Mouse (Mus musculus) forebrain, embryonic 15.5 days (tissue): ENCODE measurements around the gene Ric1. TPM values are rescaled to one million over a fixed set of nuclear protein-coding genes. Genes with fewer than 3 reads are reported as not detected.

Experiments used
- ATAC-seq: fragments of 200-750 bp; cut with Nextera tagmentation; replicated peaks from 2 replicates; pipeline ENCODE4 v1.8.0; 2017; ENCODE audit warnings: mild to moderate bottlenecking, moderate TSS enrichment, moderate library complexity
- H3K27ac ChIP-seq: fragments of 300-500 bp; sonication (generic); replicated peaks from 2 replicates; pipeline ENCODE4 v1.5.1; 2015; ENCODE audit warnings: mild to moderate bottlenecking, inconsistent platforms
- H3K27me3 ChIP-seq: fragments of 300-500 bp; sonication (generic); 2 replicates; pipeline ENCODE4 v1.6.1; 2015; ENCODE audit warnings: inconsistent platforms
- H3K36me3 ChIP-seq: fragments of 300-500 bp; sonication (generic); 2 replicates; pipeline ENCODE4 v1.6.1; 2015; ENCODE audit warnings: mild to moderate bottlenecking, inconsistent platforms
- H3K4me1 ChIP-seq: fragments of 300-500 bp; sonication (generic); 2 replicates; pipeline ENCODE4 v1.6.1; 2015; ENCODE audit warnings: inconsistent platforms
- H3K4me2 ChIP-seq: fragments of 300-500 bp; sonication (generic); replicated peaks from 2 replicates; pipeline ENCODE4 v1.6.1; 2015; ENCODE audit warnings: mild to moderate bottlenecking, inconsistent platforms
- H3K4me3 ChIP-seq: fragments of 300-500 bp; sonication (generic); 2 replicates; pipeline ENCODE4 v1.5.1; 2015; ENCODE audit warnings: mild to moderate bottlenecking, inconsistent platforms
- H3K9ac ChIP-seq: fragments of 300-500 bp; sonication (generic); replicated peaks from 2 replicates; pipeline ENCODE4 v1.6.1; 2015; ENCODE audit warnings: mild to moderate bottlenecking, inconsistent platforms
- H3K9me3 ChIP-seq: fragments of 300-500 bp; sonication (generic); 2 replicates; pipeline ENCODE4 v1.6.1; 2016; ENCODE audit warnings: inconsistent platforms
- WGBS: fragments of 180-500 bp; shearing (Covaris S2); methylation state at CpG from one replicate; pipeline ENCODE4 v1.1.7; 2015; ENCODE audit warnings: mixed read lengths; 5-methylcytosine and 5-hydroxymethylcytosine counted together
- polyA plus RNA-seq: library from polyadenylated mRNA; unstranded; fragments of >200 nt; fragmentation: Nextera tagmentation; extraction: Ambion mirVana; gene quantifications from 2 replicates; pipeline ENCODE4 v1.2.1, GENCODE M21; 2015

Ric1 gene
- polyA plus RNA-seq, 1 experiment from 2014 or later, result 13.2 TPM

GRCm38 (mm10) chr19:29486545-29487206, 35.4 kb upstream of the Ric1 start:
- no peak overlapping the region for H3K4me2 ChIP-seq
- WGBS, result 83% methylated on average over 7 of the region's 7 CpGs
- no peaks in the 10 kb centered on the region for H3K27me3 ChIP-seq
- no peak overlapping the region for H3K4me3 ChIP-seq
- H3K9ac ChIP-seq, result no peak overlapping the region
- H3K9me3 ChIP-seq, result no peaks in the 10 kb centered on the region
- no peak for ATAC-seq
- H3K4me1 ChIP-seq, result no peaks in the 10 kb centered on the region
- no peak overlapping the region for H3K27ac ChIP-seq
- no peaks in the 10 kb centered on the region for H3K36me3 ChIP-seq

DNA sequence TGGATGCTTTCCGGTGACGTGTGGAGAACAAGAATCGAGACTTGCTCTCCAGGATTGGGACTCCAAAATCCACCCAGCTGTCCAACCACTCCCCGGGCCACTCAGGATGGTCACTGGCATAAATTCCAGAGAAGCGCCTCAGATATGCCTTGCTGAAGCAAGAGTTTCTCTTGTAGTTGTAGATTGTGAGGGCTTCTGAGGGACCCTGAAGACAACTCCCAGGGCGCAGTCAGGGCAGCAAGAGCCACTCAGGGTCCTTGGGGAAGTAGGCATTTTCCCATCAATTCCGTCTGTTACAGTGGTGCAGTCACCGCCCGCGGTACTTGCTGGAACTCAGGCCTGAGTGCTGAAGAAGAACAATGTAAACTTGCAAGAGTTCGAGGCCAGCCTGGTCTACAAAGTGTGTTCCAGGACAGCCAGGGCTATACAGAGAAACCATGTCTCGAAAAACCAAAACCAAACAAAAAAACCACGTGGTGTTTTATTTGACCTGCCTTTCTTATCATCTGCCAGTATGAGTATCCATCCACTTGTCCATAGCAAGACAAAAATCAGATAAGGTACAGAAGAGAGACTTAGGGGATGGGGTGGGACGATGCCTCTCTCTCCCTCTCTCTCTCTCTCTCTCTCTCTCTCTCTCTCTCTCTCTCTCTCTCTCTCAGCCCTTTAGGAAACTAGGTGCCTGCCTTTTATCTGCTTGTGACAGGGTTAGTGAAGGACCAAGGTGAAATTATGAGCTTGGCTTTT, 34.6 kb upstream of the Ric1 start:
- H3K4me2 ChIP-seq, result no peak overlapping the region
- no peaks in the 10 kb centered on the region for H3K36me3 ChIP-seq
- H3K27ac ChIP-seq, result no peak overlapping the region
- no peak overlapping the region for H3K4me3 ChIP-seq
- no peak overlapping the region for H3K9ac ChIP-seq
- ATAC-seq, result no peak
- no peaks in the 10 kb centered on the region for H3K27me3 ChIP-seq
- no peaks in the 10 kb centered on the region for H3K4me1 ChIP-seq
- no peaks in the 10 kb centered on the region for H3K9me3 ChIP-seq
- WGBS, result 90% methylated on average over 14 of the region's 14 CpGs

DNA sequence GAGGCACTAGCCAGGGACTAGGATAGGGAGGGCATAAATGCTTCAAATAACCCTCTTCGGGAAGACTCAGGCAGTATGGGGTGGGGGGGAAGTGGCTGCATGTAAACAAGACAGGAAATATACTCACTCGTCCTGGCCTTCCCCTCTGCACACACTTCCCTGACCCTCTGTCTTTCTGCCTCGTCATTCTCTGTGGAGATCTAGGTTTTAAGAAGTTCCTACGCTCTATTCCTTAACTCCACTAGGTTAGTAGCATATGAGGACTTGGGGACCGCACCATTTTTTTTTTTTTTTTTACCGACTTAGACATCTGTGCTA, 34.0 kb upstream of the Ric1 start:
- no peak overlapping the region for H3K4me2 ChIP-seq
- H3K27me3 ChIP-seq, result no peaks in the 10 kb centered on the region
- no peak overlapping the region for H3K9ac ChIP-seq
- H3K9me3 ChIP-seq, result no peaks in the 10 kb centered on the region
- H3K4me1 ChIP-seq, result no peaks in the 10 kb centered on the region
- 71% methylated on average over 6 of the region's 6 CpGs for WGBS
- H3K4me3 ChIP-seq, result no peak overlapping the region
- H3K27ac ChIP-seq, result no peak overlapping the region
- no peak for ATAC-seq
- no peaks in the 10 kb centered on the region for H3K36me3 ChIP-seq

DNA sequence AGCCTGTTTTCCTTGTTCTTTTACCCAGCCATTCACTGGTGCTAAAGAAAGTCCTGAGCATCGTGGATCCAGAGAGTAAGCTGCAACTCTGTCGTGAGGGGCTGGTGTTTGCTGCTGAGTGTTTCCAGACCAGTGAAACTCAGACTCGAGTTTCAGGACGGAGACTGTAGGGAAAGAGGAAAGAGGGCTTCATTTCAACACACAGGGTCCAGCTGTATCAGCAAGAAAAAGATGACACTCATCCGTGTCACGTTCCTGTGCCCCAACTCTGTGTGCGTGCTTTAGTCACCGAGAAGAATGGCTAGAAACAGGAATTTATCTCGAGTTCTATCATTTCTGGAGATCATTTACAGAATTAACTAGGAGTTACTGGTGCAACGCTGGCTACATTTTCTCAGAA, 33.7 kb upstream of the Ric1 start:
- WGBS, result 75% methylated on average over 10 of the region's 10 CpGs
- Histone ChIP-seq H3K27ac (no peak overlapping the region), H3K36me3 (no peaks in the 10 kb centered on the region), H3K4me3 (no peak overlapping the region), H3K9me3 (no peaks in the 10 kb centered on the region), H3K27me3 (no peaks in the 10 kb centered on the region), H3K4me1 (no peaks in the 10 kb centered on the region), H3K9ac (no peak overlapping the region), H3K4me2 (no peak overlapping the region)
- no peak for ATAC-seq

DNA sequence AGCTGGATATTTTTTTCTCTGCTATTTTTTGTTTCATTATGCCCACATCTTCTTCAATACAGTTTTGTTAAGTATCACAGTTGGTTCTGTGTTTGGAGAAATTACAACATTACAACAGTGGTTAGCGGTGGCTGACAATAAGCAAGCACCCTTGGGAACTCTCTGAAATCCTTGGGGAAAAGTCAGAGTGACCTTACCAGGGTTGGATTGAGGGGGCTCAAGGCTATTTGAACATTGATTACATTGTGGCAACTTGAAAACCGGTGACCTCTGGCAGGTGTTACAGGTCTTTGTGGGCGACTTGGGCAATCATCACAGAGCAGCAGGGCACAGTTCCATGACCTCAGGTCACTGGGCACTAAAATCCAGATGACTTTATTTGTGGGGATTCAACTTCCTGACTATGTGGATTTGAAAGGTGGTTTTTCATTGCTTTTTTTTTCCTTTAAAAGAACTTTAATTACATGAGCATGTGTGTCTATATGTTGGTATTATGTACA, 32.2 kb upstream of the Ric1 start:
- H3K9ac ChIP-seq, result no peak overlapping the region
- no peaks in the 10 kb centered on the region for H3K27me3 ChIP-seq
- H3K4me3 ChIP-seq, result no peak overlapping the region
- H3K27ac ChIP-seq, result no peak overlapping the region
- no peaks in the 10 kb centered on the region for H3K9me3 ChIP-seq
- H3K4me1 ChIP-seq, result no peaks in the 10 kb centered on the region
- ATAC-seq, result no peak
- WGBS, result 89% methylated on average over 3 of the region's 3 CpGs
- no peaks in the 10 kb centered on the region for H3K36me3 ChIP-seq
- no peak overlapping the region for H3K4me2 ChIP-seq

GRCm38 (mm10) chr19:29491467-29491866, 30.6 kb upstream of the Ric1 start:
- Histone ChIP-seq H3K36me3 (no peaks in the 10 kb centered on the region), H3K4me2 (no peak overlapping the region), H3K27me3 (no peaks in the 10 kb centered on the region), H3K9ac (no peak overlapping the region), H3K27ac (no peak overlapping the region), H3K9me3 (no peaks in the 10 kb centered on the region), H3K4me1 (no peaks in the 10 kb centered on the region), H3K4me3 (no peak overlapping the region)
- no peak for ATAC-seq
- 82% methylated on average over 9 of the region's 9 CpGs for WGBS

- Histone ChIP-seq H3K27ac (no peak overlapping the region), H3K4me2 (no peak overlapping the region), H3K9me3 (no peaks in the 10 kb centered on the region), H3K9ac (no peak overlapping the region), H3K4me3 (no peak overlapping the region), H3K36me3 (no peaks in the 10 kb centered on the region), H3K4me1 (no peaks in the 10 kb centered on the region), H3K27me3 (no peaks in the 10 kb centered on the region)
- 60% methylated on average over 4 of the region's 4 CpGs for WGBS
- no peak for ATAC-seq
Observed at GRCm38 (mm10) chr19:29494454-29494853, 27.6 kb upstream of the Ric1 start.

- Histone ChIP-seq H3K9ac (no peak overlapping the region), H3K4me2 (no peak overlapping the region), H3K27me3 (no peaks in the 10 kb centered on the region), H3K36me3 (no peaks in the 10 kb centered on the region), H3K9me3 (no peaks in the 10 kb centered on the region), H3K27ac (no peak overlapping the region), H3K4me3 (no peak overlapping the region), H3K4me1 (peaks cover 2% of the 10 kb centered on the region; the same call in 1 of the 2 replicates)
- no peak for ATAC-seq
- WGBS, result 77% methylated on average over 6 of the region's 6 CpGs
Observed at GRCm38 (mm10) chr19:29496001-29496597, 26.0 kb upstream of the Ric1 start.

DNA sequence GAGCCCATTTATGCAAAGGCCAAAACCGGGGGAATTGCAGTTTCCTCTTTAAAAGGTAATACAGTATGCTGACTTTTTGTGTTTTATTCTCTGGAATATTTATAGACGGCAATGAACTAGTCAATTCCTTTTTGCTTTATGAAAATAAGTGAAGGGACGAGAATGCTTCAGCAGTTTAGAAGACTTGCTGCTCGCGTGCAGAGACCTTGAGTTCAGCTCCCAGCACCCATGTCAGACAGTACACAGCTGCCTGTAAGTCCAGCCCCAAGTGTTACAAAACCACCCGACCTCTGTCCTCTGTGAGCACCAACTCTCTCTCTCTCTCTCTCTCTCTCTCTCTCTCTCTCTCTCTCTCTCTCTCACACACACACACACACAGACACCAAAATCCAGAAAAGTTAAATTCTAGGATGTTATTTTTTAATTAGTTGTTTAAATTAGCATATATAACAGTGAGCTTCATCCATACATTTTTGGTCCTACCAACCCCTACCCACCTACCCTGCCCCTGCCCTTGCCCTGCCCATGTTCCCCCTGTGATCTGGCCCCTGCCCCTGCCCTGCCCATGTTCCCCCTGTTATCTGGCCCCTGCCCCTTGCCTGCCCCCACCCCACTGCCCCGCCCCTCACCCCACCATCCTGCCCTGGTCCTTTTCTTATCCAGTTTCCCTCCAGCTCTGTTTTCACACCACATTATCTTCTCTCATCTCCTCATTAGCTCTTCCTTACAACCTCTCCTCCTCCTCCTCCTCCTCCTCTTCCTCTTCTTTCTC, 25.1 kb upstream of the Ric1 start:
- Histone ChIP-seq H3K4me1 (peaks cover 3% of the 10 kb centered on the region; the same call in 1 of the 2 replicates), H3K36me3 (no peaks in the 10 kb centered on the region), H3K9ac (no peak overlapping the region), H3K9me3 (no peaks in the 10 kb centered on the region), H3K4me3 (no peak overlapping the region), H3K4me2 (no peak overlapping the region), H3K27ac (no peak overlapping the region), H3K27me3 (no peaks in the 10 kb centered on the region)
- WGBS, result 81% methylated on average over 7 of the region's 7 CpGs
- ATAC-seq, result no peak

GRCm38 (mm10) chr19:29497874-29498273, 24.2 kb upstream of the Ric1 start:
- Histone ChIP-seq H3K4me3 (no peak overlapping the region), H3K27me3 (no peaks in the 10 kb centered on the region), H3K36me3 (no peaks in the 10 kb centered on the region), H3K4me2 (no peak overlapping the region), H3K9ac (no peak overlapping the region), H3K9me3 (no peaks in the 10 kb centered on the region), H3K27ac (no peak overlapping the region), H3K4me1 (peaks cover 3% of the 10 kb centered on the region; the same call in 1 of the 2 replicates)
- 88% methylated on average over 7 of the region's 7 CpGs for WGBS
- ATAC-seq, result no peak

DNA sequence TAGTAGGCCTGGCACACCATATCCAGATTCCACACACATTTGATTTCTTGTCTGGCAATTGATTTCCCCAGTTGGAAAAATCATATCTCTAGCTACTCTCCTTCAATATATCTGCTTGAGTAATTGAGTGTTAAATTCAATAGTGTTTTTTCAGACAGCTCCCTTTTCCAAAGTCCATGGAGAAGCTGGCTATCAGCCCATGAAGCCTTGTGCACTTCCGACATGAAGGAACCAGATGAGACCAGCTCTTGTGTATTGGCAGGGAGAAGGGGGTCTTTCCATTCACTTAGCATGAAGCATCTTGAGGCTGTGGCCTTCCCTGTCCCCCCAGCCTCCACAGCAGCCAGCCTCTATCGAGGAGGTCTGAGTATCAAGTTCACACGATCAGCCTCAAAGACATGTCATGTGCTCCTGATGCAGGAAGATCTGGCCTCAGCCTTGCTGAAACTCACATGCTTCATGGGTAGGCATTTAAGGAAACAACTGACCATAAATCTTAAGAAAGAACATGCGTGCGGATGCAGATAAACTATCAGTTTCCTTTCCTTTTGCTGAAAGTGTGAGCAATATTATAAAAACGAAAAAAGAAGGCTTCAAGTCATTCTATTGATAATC, 23.1 kb upstream of the Ric1 start:
- no peak overlapping the region for H3K27ac ChIP-seq
- no peak for ATAC-seq
- H3K36me3 ChIP-seq, result no peaks in the 10 kb centered on the region
- no peaks in the 10 kb centered on the region for H3K27me3 ChIP-seq
- H3K4me2 ChIP-seq, result no peak overlapping the region
- no peaks in the 10 kb centered on the region for H3K9me3 ChIP-seq
- H3K4me1 ChIP-seq, result peaks cover 3% of the 10 kb centered on the region; the same call in 1 of the 2 replicates
- WGBS, result 83% methylated on average over 6 of the region's 6 CpGs
- H3K4me3 ChIP-seq, result no peak overlapping the region
- no peak overlapping the region for H3K9ac ChIP-seq
